14 mouse cellular contexts compared by ENCODE assay signal in genomic region chr11:77485229-77485628, GRCm38 (mm10). TPM values are rescaled to one million over a fixed set of nuclear protein-coding genes. Genes with fewer than 3 reads are reported as not detected.
A peak's percentile ranks its signal among the peaks of the same experiment; 100 is the strongest.
DNase-seq lines count a peak whose midpoint lies in the region; ATAC-seq lines count a peak whose summit lies in the region.
"Had no signal": no experiment of that assay in that cellular context is flagged by ENCODE, and none has a peak within 500 bp of the region (broad histone marks: within the 10 kb centered on the region; RNA-seq: fewer than 3 reads in every experiment).

No protein-coding gene starts in this region.

- H3K9me3 ChIP-seq in midbrain, embryonic 12.5 days, result no peaks in the 10 kb centered on the region
- H3K9me3 ChIP-seq in midbrain, embryonic 11.5 days (ENCODE audit: control insufficient read depth, low read length), result no peaks in the 10 kb centered on the region
- H3K9me3 ChIP-seq in forebrain, embryonic 11.5 days (ENCODE audit: control insufficient read depth, low read length), result no peaks in the 10 kb centered on the region
- no peaks in the 10 kb centered on the region for H3K9me3 ChIP-seq in hindbrain, embryonic 14.5 days (ENCODE audit: control insufficient read depth, low read length)
- no peaks in the 10 kb centered on the region for H3K9me3 ChIP-seq in neural tube, embryonic 13.5 days

- DNase-seq in midbrain, embryonic 11.5 days (ENCODE audit: low spot score, missing footprints), result no peak
- DNase-seq in forebrain, embryonic 11.5 days (ENCODE audit: low spot score), result peak; percentile 49
- no peak for DNase-seq in hindbrain, embryonic 14.5 days (ENCODE audit: low spot score)
- DNase-seq in spleen, postnatal 14 days (ENCODE audit: low spot score in 2 of 2), result no peak
- no peak for DNase-seq in heart, postnatal 10 days
- DNase-seq in adrenal gland, postnatal 4 days (ENCODE audit: low spot score in 2 of 2), result no peak
- DNase-seq: kidney, adult 18-20 months; lung, postnatal 10 days had no signal

- no peak overlapping the region for H3K4me3 ChIP-seq in midbrain, embryonic 12.5 days
- H3K4me3 ChIP-seq in midbrain, embryonic 11.5 days (ENCODE audit: low read depth, low read length), result no peak overlapping the region
- no peak overlapping the region for H3K4me3 ChIP-seq in forebrain, embryonic 11.5 days (ENCODE audit: low read depth, low read length)
- no peak overlapping the region for H3K4me3 ChIP-seq in hindbrain, embryonic 14.5 days (replicated peaks; ENCODE audit: low read length)
- peak overlapping the region; percentile 9; the same call in 1 of the 2 replicates for H3K4me3 ChIP-seq in neural tube, embryonic 13.5 days

- intact Hi-C loops in heart, postnatal 10 days (cut with DNase I), result no loop called here

- H3K4me1 ChIP-seq in midbrain, embryonic 12.5 days, result peaks cover 65% of the 10 kb centered on the region
- peaks cover 36% of the 10 kb centered on the region for H3K4me1 ChIP-seq in midbrain, embryonic 11.5 days (ENCODE audit: control insufficient read depth, insufficient read depth, low read length)
- peaks cover 31% of the 10 kb centered on the region for H3K4me1 ChIP-seq in forebrain, embryonic 11.5 days (replicated peaks; ENCODE audit: control insufficient read depth, insufficient read depth, low read length)
- H3K4me1 ChIP-seq in hindbrain, embryonic 14.5 days (replicated peaks; ENCODE audit: control insufficient read depth, insufficient read depth, low read length), result peaks cover 46% of the 10 kb centered on the region
- H3K4me1 ChIP-seq in neural tube, embryonic 13.5 days (replicated peaks), result peaks cover 80% of the 10 kb centered on the region

- no peaks in the 10 kb centered on the region for H3K27me3 ChIP-seq in midbrain, embryonic 12.5 days
- no peaks in the 10 kb centered on the region for H3K27me3 ChIP-seq in midbrain, embryonic 11.5 days (ENCODE audit: control insufficient read depth, insufficient read depth, low read length)
- no peaks in the 10 kb centered on the region for H3K27me3 ChIP-seq in forebrain, embryonic 11.5 days (ENCODE audit: control insufficient read depth, insufficient read depth, low read length)
- H3K27me3 ChIP-seq in hindbrain, embryonic 14.5 days (ENCODE audit: control insufficient read depth, insufficient read depth, low read length), result no peaks in the 10 kb centered on the region
- H3K27me3 ChIP-seq in neural tube, embryonic 13.5 days, result no peaks in the 10 kb centered on the region
- H3K27me3 ChIP-seq: Patski had no signal

- ATAC-seq in midbrain, embryonic 12.5 days (ENCODE audit: low FRiP score, low read depth), result no peak
- ATAC-seq in midbrain, embryonic 11.5 days (ENCODE audit: low FRiP score), result no peak
- ATAC-seq in forebrain, embryonic 11.5 days (replicated peaks; ENCODE audit: low FRiP score), result no peak
- ATAC-seq in hindbrain, embryonic 14.5 days (ENCODE audit: low FRiP score), result no peak
- no peak for ATAC-seq in neural tube, embryonic 13.5 days (ENCODE audit: low read depth)
- ATAC-seq: CD4-positive, CD25-positive, alpha-beta regulatory T cell, adult 4 months; Patski had no signal

- H3K27ac ChIP-seq in midbrain, embryonic 12.5 days (replicated peaks), result 0 out of 2 replicates have a peak overlapping the region, but pooled peaks have one; percentile 7
- no peak overlapping the region for H3K27ac ChIP-seq in midbrain, embryonic 11.5 days (ENCODE audit: low read depth, low read length)
- H3K27ac ChIP-seq in forebrain, embryonic 11.5 days (ENCODE audit: low read depth, low read length), result no peak overlapping the region
- H3K27ac ChIP-seq in hindbrain, embryonic 14.5 days, result no peak overlapping the region; the same call in 1 of the 2 replicates
- H3K27ac ChIP-seq in neural tube, embryonic 13.5 days (replicated peaks), result peak overlapping the region; percentile 95

- H3K4me2 ChIP-seq in midbrain, embryonic 12.5 days (replicated peaks), result no peak overlapping the region
- no peak overlapping the region for H3K4me2 ChIP-seq in midbrain, embryonic 11.5 days
- peak overlapping the region; percentile 6; the same call in 1 of the 2 replicates for H3K4me2 ChIP-seq in forebrain, embryonic 11.5 days (ENCODE audit: low read depth, low read length, severe bottlenecking)
- peak overlapping the region; percentile 88 for H3K4me2 ChIP-seq in hindbrain, embryonic 14.5 days (replicated peaks)
- H3K4me2 ChIP-seq in neural tube, embryonic 13.5 days, result peak overlapping the region; percentile 84
- H3K4me2 ChIP-seq: liver, embryonic 11.5 days had no signal

- 56% methylated on average over 6 of the region's 6 CpGs for WGBS in midbrain, embryonic 12.5 days
- WGBS in midbrain, embryonic 11.5 days, result 66% methylated on average over 6 of the region's 6 CpGs
- 47% methylated on average over 6 of the region's 6 CpGs for WGBS in forebrain, embryonic 11.5 days
- 33% methylated on average over 6 of the region's 6 CpGs for WGBS in hindbrain, embryonic 14.5 days
- 30% methylated on average over 6 of the region's 6 CpGs for WGBS in neural tube, embryonic 13.5 days

- H3K36me3 ChIP-seq in midbrain, embryonic 12.5 days, result no peaks in the 10 kb centered on the region
- no peaks in the 10 kb centered on the region for H3K36me3 ChIP-seq in midbrain, embryonic 11.5 days (ENCODE audit: control insufficient read depth, insufficient read depth, low read length)
- H3K36me3 ChIP-seq in forebrain, embryonic 11.5 days (ENCODE audit: control insufficient read depth, insufficient read depth, low read length), result no peaks in the 10 kb centered on the region
- H3K36me3 ChIP-seq in hindbrain, embryonic 14.5 days (replicated peaks; ENCODE audit: control insufficient read depth, insufficient read depth), result no peaks in the 10 kb centered on the region
- no peaks in the 10 kb centered on the region for H3K36me3 ChIP-seq in neural tube, embryonic 13.5 days

- no peak overlapping the region; the same call in 1 of the 2 replicates for H3K9ac ChIP-seq in midbrain, embryonic 12.5 days (replicated peaks)
- H3K9ac ChIP-seq in midbrain, embryonic 11.5 days (ENCODE audit: low read length), result no peak overlapping the region
- peak overlapping the region; percentile 14; the same call in 1 of the 2 replicates for H3K9ac ChIP-seq in forebrain, embryonic 11.5 days (ENCODE audit: low read length)
- H3K9ac ChIP-seq in hindbrain, embryonic 14.5 days, result no peak overlapping the region
- H3K9ac ChIP-seq in neural tube, embryonic 13.5 days, result peak overlapping the region; percentile 52; the same call in 1 of the 2 replicates

RNA-seq across cellular contexts. Expression of gene Ankrd13b, which starts 4.2 kb away (rescaled TPM):
- polyA plus RNA-seq in midbrain, embryonic 12.5 days (2016; fragmentation: Nextera tagmentation; extraction: Ambion mirVana), result 22.3 and 26.1 TPM in 2 replicates
- polyA plus RNA-seq in midbrain, embryonic 11.5 days (2014; fragmentation: Nextera tagmentation; extraction: Ambion mirVana), result 9.5 and 13.5 TPM in 2 replicates
- polyA plus RNA-seq in forebrain, embryonic 11.5 days (2014; fragmentation: Nextera tagmentation; extraction: Ambion mirVana), result 19.0 and 22.0 TPM in 2 replicates
- 44.5 and 45.0 TPM in 2 replicates for polyA plus RNA-seq in hindbrain, embryonic 14.5 days (2014; fragmentation: Nextera tagmentation; extraction: Ambion mirVana)
- polyA plus RNA-seq in neural tube, embryonic 13.5 days (2015; fragmentation: Nextera tagmentation; extraction: Ambion mirVana), result 33.7 and 37.9 TPM in 2 replicates
- 10 to 100 TPM; 12.8 to 15.0 TPM for total RNA-seq in heart, postnatal 10 days (2021)
- total RNA-seq in adrenal gland, postnatal 4 days (2021), result 10 to 100 TPM; 16.3 to 21.8 TPM
- total RNA-seq: monocyte, adult 5-6 weeks had no signal

RNA-seq across cellular contexts. Expression of gene Git1, which starts 8.1 kb away (rescaled TPM):
- 12.9 and 13.0 TPM in 2 replicates for polyA plus RNA-seq in midbrain, embryonic 12.5 days (2016; fragmentation: Nextera tagmentation; extraction: Ambion mirVana)
- polyA plus RNA-seq in midbrain, embryonic 11.5 days (2014; fragmentation: Nextera tagmentation; extraction: Ambion mirVana), result 11.3 and 13.8 TPM in 2 replicates
- 19.2 and 21.2 TPM in 2 replicates for polyA plus RNA-seq in forebrain, embryonic 11.5 days (2014; fragmentation: Nextera tagmentation; extraction: Ambion mirVana)
- 21.3 and 23.2 TPM in 2 replicates for polyA plus RNA-seq in hindbrain, embryonic 14.5 days (2014; fragmentation: Nextera tagmentation; extraction: Ambion mirVana)
- 11.5 and 14.1 TPM in 2 replicates for polyA plus RNA-seq in neural tube, embryonic 13.5 days (2015; fragmentation: Nextera tagmentation; extraction: Ambion mirVana)
- 10 to 100 TPM; 64.5 to 65.1 TPM for total RNA-seq in heart, postnatal 10 days (2021)
- 10 to 100 TPM; 79.8 to 87.9 TPM for total RNA-seq in adrenal gland, postnatal 4 days (2021)

RNA-seq across cellular contexts. Expression of gene Coro6, which starts 23.0 kb away (rescaled TPM):
- polyA plus RNA-seq in midbrain, embryonic 12.5 days (2016; fragmentation: Nextera tagmentation; extraction: Ambion mirVana), result 0.13 TPM in 1 of 2 replicates, not detected in the other
- 0.06 TPM in 1 of 2 replicates, not detected in the other for polyA plus RNA-seq in midbrain, embryonic 11.5 days (2014; fragmentation: Nextera tagmentation; extraction: Ambion mirVana)
- polyA plus RNA-seq in forebrain, embryonic 11.5 days (2014; fragmentation: Nextera tagmentation; extraction: Ambion mirVana), result 0.08 and 0.40 TPM in 2 replicates
- polyA plus RNA-seq in hindbrain, embryonic 14.5 days (2014; fragmentation: Nextera tagmentation; extraction: Ambion mirVana), result 0.82 and 0.91 TPM in 2 replicates
- 0.22 and 0.31 TPM in 2 replicates for polyA plus RNA-seq in neural tube, embryonic 13.5 days (2015; fragmentation: Nextera tagmentation; extraction: Ambion mirVana)
- 100 to 1,000 TPM; 196 to 202 TPM for total RNA-seq in heart, postnatal 10 days (2021)
- total RNA-seq in adrenal gland, postnatal 4 days (2021), result 1 to 10 TPM; 3.8 to 6.0 TPM
- polyA plus RNA-seq: CD4-positive, CD25-positive, alpha-beta regulatory T cell, adult 4 months had no signal

RNA-seq across cellular contexts. Expression of gene Abhd15, which starts 29.7 kb away (rescaled TPM):
- 3.4 and 4.3 TPM in 2 replicates for polyA plus RNA-seq in midbrain, embryonic 12.5 days (2016; fragmentation: Nextera tagmentation; extraction: Ambion mirVana)
- polyA plus RNA-seq in midbrain, embryonic 11.5 days (2014; fragmentation: Nextera tagmentation; extraction: Ambion mirVana), result 1.9 and 2.1 TPM in 2 replicates
- polyA plus RNA-seq in forebrain, embryonic 11.5 days (2014; fragmentation: Nextera tagmentation; extraction: Ambion mirVana), result 3.3 TPM in 2 replicates
- polyA plus RNA-seq in hindbrain, embryonic 14.5 days (2014; fragmentation: Nextera tagmentation; extraction: Ambion mirVana), result 1.7 and 2.7 TPM in 2 replicates
- 2.6 and 2.9 TPM in 2 replicates for polyA plus RNA-seq in neural tube, embryonic 13.5 days (2015; fragmentation: Nextera tagmentation; extraction: Ambion mirVana)
- total RNA-seq in heart, postnatal 10 days (2021), result 1 to 10 TPM; 1.7 to 4.5 TPM
- total RNA-seq in adrenal gland, postnatal 4 days (2021), result 10 to 100 TPM; 12.4 to 17.0 TPM

RNA-seq across cellular contexts. Expression of gene Trp53i13, which starts 30.6 kb away (rescaled TPM):
- polyA plus RNA-seq in midbrain, embryonic 12.5 days (2016; fragmentation: Nextera tagmentation; extraction: Ambion mirVana), result 28.8 and 31.3 TPM in 2 replicates
- 25.5 and 27.3 TPM in 2 replicates for polyA plus RNA-seq in midbrain, embryonic 11.5 days (2014; fragmentation: Nextera tagmentation; extraction: Ambion mirVana)
- polyA plus RNA-seq in forebrain, embryonic 11.5 days (2014; fragmentation: Nextera tagmentation; extraction: Ambion mirVana), result 32.2 and 35.8 TPM in 2 replicates
- polyA plus RNA-seq in hindbrain, embryonic 14.5 days (2014; fragmentation: Nextera tagmentation; extraction: Ambion mirVana), result 13.3 and 15.1 TPM in 2 replicates
- 18.0 and 18.3 TPM in 2 replicates for polyA plus RNA-seq in neural tube, embryonic 13.5 days (2015; fragmentation: Nextera tagmentation; extraction: Ambion mirVana)
- total RNA-seq in heart, postnatal 10 days (2021), result 10 to 100 TPM; 11.8 to 12.9 TPM
- 10 to 100 TPM; 17.5 to 19.1 TPM for total RNA-seq in adrenal gland, postnatal 4 days (2021)
- total RNA-seq: monocyte, adult 5-6 weeks had no signal

Comparison
In these comparisons a context has a peak if more than half of its experiments do, and no peak if none do; other contexts are left out.
1. H3K27ac ChIP-seq: peak in midbrain, embryonic 12.5 days (single experiment) and neural tube, embryonic 13.5 days (single experiment); none in midbrain, embryonic 11.5 days (single experiment), forebrain, embryonic 11.5 days (single experiment) and hindbrain, embryonic 14.5 days (single experiment).
2. H3K4me2 ChIP-seq: peak in forebrain, embryonic 11.5 days (single experiment), hindbrain, embryonic 14.5 days (single experiment) and neural tube, embryonic 13.5 days (single experiment); none in midbrain, embryonic 12.5 days (single experiment) and midbrain, embryonic 11.5 days (single experiment).
3. H3K9ac ChIP-seq: peak in forebrain, embryonic 11.5 days (single experiment) and neural tube, embryonic 13.5 days (single experiment); none in midbrain, embryonic 12.5 days (single experiment), midbrain, embryonic 11.5 days (single experiment) and hindbrain, embryonic 14.5 days (single experiment).